Mouse (Mus musculus) stomach, postnatal 0 days (tissue): ENCODE measurements at regions not wholly inside any gene's neighbourhood (a gene's known extent, or its start where the extent isn't known, plus 50 kb on each side); places are given as distances from the start of the nearest gene placed in this dataset.
"Not testable (repeated sequence)": the region's sequence is repeated elsewhere in the genome, so short reads cannot be mapped to it uniquely, and the experiment has no call there.

Experiments
- ATAC-seq: fragments of 200-750 bp; cut with Nextera tagmentation; 2 replicates; pipeline ENCODE4 v1.8.0; 2017; ENCODE audit not compliant: low FRiP score, low TSS enrichment
- DNase-seq: peaks from one replicate; pipeline ENCODE4 v3.0.0-alpha.2; 2016; ENCODE audit warnings: low spot score
- H3K27ac ChIP-seq: fragments of 300-500 bp; sonication (generic); replicated peaks from 2 replicates; pipeline ENCODE4 v1.5.1; 2014; ENCODE audit warnings: mild to moderate bottlenecking, control low read depth
- H3K27me3 ChIP-seq: fragments of 300-500 bp; sonication (generic); 2 replicates; pipeline ENCODE4 v1.6.1; 2014; ENCODE audit warnings: low read length; ENCODE audit not compliant: control insufficient read depth, insufficient read depth
- H3K36me3 ChIP-seq: fragments of 300-500 bp; sonication (generic); 2 replicates; pipeline ENCODE4 v1.6.1; 2014; ENCODE audit warnings: low read length, mixed read lengths; ENCODE audit not compliant: control insufficient read depth, insufficient read depth
- H3K4me1 ChIP-seq: fragments of 300-500 bp; sonication (generic); replicated peaks from 2 replicates; pipeline ENCODE4 v1.6.1; 2014; ENCODE audit warnings: antibody characterized with exemption; ENCODE audit not compliant: control insufficient read depth, insufficient read depth
- H3K4me2 ChIP-seq: fragments of 300-500 bp; sonication (generic); replicated peaks from 2 replicates; pipeline ENCODE4 v1.6.1; 2014; ENCODE audit warnings: low read depth, mild to moderate bottlenecking, control low read depth, moderate library complexity
- H3K4me3 ChIP-seq: fragments of 300-500 bp; sonication (generic); 2 replicates; pipeline ENCODE4 v1.5.1; 2014; ENCODE audit warnings: low read depth, low read length, control low read depth
- H3K9ac ChIP-seq: fragments of 300-500 bp; sonication (generic); 2 replicates; pipeline ENCODE4 v1.6.1; 2014; ENCODE audit warnings: mild to moderate bottlenecking, low read length, control low read depth, mixed read lengths
- H3K9me3 ChIP-seq: fragments of 300-500 bp; sonication (generic); 2 replicates; pipeline ENCODE4 v1.6.1; 2016; ENCODE audit warnings: low read length; ENCODE audit not compliant: control insufficient read depth
- CTCF ChIP-seq: IDR thresholded peaks from 2 replicates; pipeline ENCODE4 v1.5.1; 2016; ENCODE audit warnings: antibody characterized with exemption, low read depth, mild to moderate bottlenecking, moderate library complexity
- EP300 ChIP-seq: optimal IDR thresholded peaks from 2 replicates; pipeline ENCODE3; 2016; ENCODE audit warnings: antibody characterized with exemption
- WGBS: fragments of 180-500 bp; shearing (Covaris S2); extraction: QIAGEN DNeasy Blood & Tissue Kit; methylation state at CpG from one replicate; pipeline ENCODE4 v1.1.7; 2014; 5-methylcytosine and 5-hydroxymethylcytosine counted together

- no peak for DNase-seq
These were observed 881.7 kb upstream of the Foxg1 start for GRCm38 (mm10) chr12:48500735-48501134.

GRCm38 (mm10) chr12:48511594-48511993, 870.9 kb upstream of the Foxg1 start:
- H3K4me2 ChIP-seq = no peak overlapping the region

More at GRCm38 (mm10) chr12:48500735-48501134, 881.7 kb upstream of the Foxg1 start:
- Histone ChIP-seq H3K9me3 (no peaks in the 10 kb centered on the region), H3K9ac (no peak overlapping the region), H3K4me3 (no peak overlapping the region), H3K4me1 (no peaks in the 10 kb centered on the region), H3K4me2 (no peak overlapping the region), H3K36me3 (no peaks in the 10 kb centered on the region), H3K27ac (no peak overlapping the region), H3K27me3 (no peaks in the 10 kb centered on the region)
- no peak for TF ChIP-seq CTCF
- 44% methylated on average over 3 of the region's 3 CpGs for WGBS
- ATAC-seq = no peak

GRCm38 (mm10) chr12:48512259-48512658, 870.2 kb upstream of the Foxg1 start:
- H3K9ac ChIP-seq = no peak overlapping the region
- H3K27ac ChIP-seq = no peak overlapping the region
- H3K27me3 ChIP-seq = no peaks in the 10 kb centered on the region
- H3K4me3 ChIP-seq = no peak overlapping the region
- H3K4me1 ChIP-seq = no peaks in the 10 kb centered on the region
- DNase-seq = no peak
- no peak for ATAC-seq
- H3K9me3 ChIP-seq = no peaks in the 10 kb centered on the region
- TF ChIP-seq EP300 = no peak
- TF ChIP-seq CTCF = no peak
- WGBS = 63% methylated on average over 3 of the region's 3 CpGs
- no peaks in the 10 kb centered on the region for H3K36me3 ChIP-seq
- no peak overlapping the region for H3K4me2 ChIP-seq

More at GRCm38 (mm10) chr12:48511594-48511993, 870.9 kb upstream of the Foxg1 start:
- TF ChIP-seq CTCF (no peak), EP300 (no peak)
- Histone ChIP-seq H3K9ac (no peak overlapping the region), H3K4me1 (no peaks in the 10 kb centered on the region), H3K36me3 (no peaks in the 10 kb centered on the region), H3K9me3 (no peaks in the 10 kb centered on the region), H3K27me3 (no peaks in the 10 kb centered on the region), H3K27ac (no peak overlapping the region), H3K4me3 (no peak overlapping the region)
- DNase-seq (no peak), ATAC-seq (no peak)
- 77% methylated on average over 3 of the region's 3 CpGs for WGBS

GRCm38 (mm10) chr12:48521996-48522395, 860.5 kb upstream of the Foxg1 start:
- no peak overlapping the region for H3K27ac ChIP-seq
- H3K36me3 ChIP-seq = no peaks in the 10 kb centered on the region
- no peak for TF ChIP-seq CTCF
- no peak for TF ChIP-seq EP300
- H3K9me3 ChIP-seq = no peaks in the 10 kb centered on the region
- no peak overlapping the region for H3K4me2 ChIP-seq
- no peak overlapping the region for H3K9ac ChIP-seq
- 75% methylated on average over 3 of the region's 3 CpGs for WGBS
- H3K4me1 ChIP-seq = no peaks in the 10 kb centered on the region
- ATAC-seq = no peak
- H3K27me3 ChIP-seq = no peaks in the 10 kb centered on the region
- DNase-seq = no peak
- H3K4me3 ChIP-seq = no peak overlapping the region

GRCm38 (mm10) chr12:48559690-48560089, 822.8 kb upstream of the Foxg1 start:
- H3K4me3 ChIP-seq, H3K4me2 ChIP-seq, H3K27ac ChIP-seq, DNase-seq, ATAC-seq, H3K4me1 ChIP-seq, H3K9ac ChIP-seq, H3K36me3 ChIP-seq, H3K9me3 ChIP-seq, H3K27me3 ChIP-seq: not testable (repeated sequence)
- 80% methylated on average over 15 of the region's 20 CpGs for WGBS

GRCm38 (mm10) chr12:48604401-48605197, 777.9 kb upstream of the Foxg1 start:
- no peak for TF ChIP-seq CTCF
- no peak for TF ChIP-seq EP300
- no peaks in the 10 kb centered on the region for H3K27me3 ChIP-seq
- no peaks in the 10 kb centered on the region for H3K36me3 ChIP-seq
- ATAC-seq (no peak), DNase-seq (no peak)
- 66% methylated on average over 5 of the region's 5 CpGs for WGBS
- no peaks in the 10 kb centered on the region for H3K9me3 ChIP-seq
- no peak overlapping the region for H3K9ac ChIP-seq
- no peaks in the 10 kb centered on the region for H3K4me1 ChIP-seq
- H3K27ac ChIP-seq = no peak overlapping the region
- H3K4me2 ChIP-seq = no peak overlapping the region
- H3K4me3 ChIP-seq = no peak overlapping the region
